Mouse (Mus musculus) liver, embryonic 16.5 days (tissue): ENCODE results near the gene Shbg. TPM values are rescaled to one million over a fixed set of nuclear protein-coding genes. Genes with fewer than 3 reads are reported as not detected.

Source experiments
- ATAC-seq: fragments of 200-750 bp; cut with Nextera tagmentation; 2 replicates; pipeline ENCODE4 v1.8.0; 2017; ENCODE audit warnings: low read depth, mild to moderate bottlenecking, moderate number of reproducible peaks, moderate library complexity
- H3K27ac ChIP-seq: fragments of 300-500 bp; sonication (generic); 2 replicates; pipeline ENCODE4 v1.5.1; 2014; ENCODE audit warnings: mild to moderate bottlenecking, low read length
- H3K27me3 ChIP-seq: fragments of 300-500 bp; sonication (generic); 2 replicates; pipeline ENCODE4 v1.6.1; 2014; ENCODE audit warnings: low read depth, low read length, mixed read lengths; ENCODE audit not compliant: control insufficient read depth, insufficient read depth
- H3K36me3 ChIP-seq: fragments of 300-500 bp; sonication (generic); 2 replicates; pipeline ENCODE4 v1.6.1; 2014; ENCODE audit warnings: mild to moderate bottlenecking; ENCODE audit not compliant: control insufficient read depth, insufficient read depth
- H3K4me1 ChIP-seq: fragments of 300-500 bp; sonication (generic); 2 replicates; pipeline ENCODE4 v1.6.1; 2014; ENCODE audit warnings: low read depth, low read length, mixed read lengths; ENCODE audit not compliant: control insufficient read depth
- H3K4me2 ChIP-seq: fragments of 300-500 bp; sonication (generic); 2 replicates; pipeline ENCODE4 v1.6.1; 2014; ENCODE audit warnings: low read depth, low read length, mixed read lengths
- H3K4me3 ChIP-seq: fragments of 300-500 bp; sonication (generic); 2 replicates; pipeline ENCODE4 v1.5.1; 2014; ENCODE audit warnings: low read depth, mild to moderate bottlenecking, low read length
- H3K9ac ChIP-seq: fragments of 300-500 bp; sonication (generic); 2 replicates; pipeline ENCODE4 v1.6.1; 2014; ENCODE audit warnings: low read depth, low read length
- H3K9me3 ChIP-seq: fragments of 300-500 bp; sonication (generic); replicated peaks from 2 replicates; pipeline ENCODE4 v1.6.1; 2016; ENCODE audit warnings: low read length; ENCODE audit not compliant: control insufficient read depth
- WGBS: fragments of 180-500 bp; shearing (Covaris S2); extraction: QIAGEN DNeasy Blood & Tissue Kit; methylation state at CpG from one replicate; pipeline ENCODE4 v1.1.7; 2014; ENCODE audit not compliant: insufficient replicate concordance; 5-methylcytosine and 5-hydroxymethylcytosine counted together
- polyA plus RNA-seq: library from polyadenylated mRNA; unstranded; fragments of >200 nt; fragmentation: Nextera tagmentation; extraction: Ambion mirVana; gene quantifications from 2 replicates; pipeline ENCODE4 v1.2.1, GENCODE M21; 2015

Gene Shbg
- polyA plus RNA-seq, 1 experiment from 2014 or later = 27.9 TPM

GRCm38 (mm10) chr11:69584937-69585336, 32.8 kb downstream of the Shbg start:
- Histone ChIP-seq H3K9me3 (no peaks in the 10 kb centered on the region), H3K27ac (peak overlapping the region; percentile 91), H3K27me3 (no peaks in the 10 kb centered on the region), H3K4me2 (peak overlapping the region; percentile 61), H3K36me3 (peaks cover 22% of the 10 kb centered on the region), H3K4me3 (no peak overlapping the region), H3K4me1 (peaks cover 62% of the 10 kb centered on the region), H3K9ac (no peak overlapping the region)
- ATAC-seq = no peak
- 79% methylated on average over 13 of the region's 13 CpGs for WGBS

DNA sequence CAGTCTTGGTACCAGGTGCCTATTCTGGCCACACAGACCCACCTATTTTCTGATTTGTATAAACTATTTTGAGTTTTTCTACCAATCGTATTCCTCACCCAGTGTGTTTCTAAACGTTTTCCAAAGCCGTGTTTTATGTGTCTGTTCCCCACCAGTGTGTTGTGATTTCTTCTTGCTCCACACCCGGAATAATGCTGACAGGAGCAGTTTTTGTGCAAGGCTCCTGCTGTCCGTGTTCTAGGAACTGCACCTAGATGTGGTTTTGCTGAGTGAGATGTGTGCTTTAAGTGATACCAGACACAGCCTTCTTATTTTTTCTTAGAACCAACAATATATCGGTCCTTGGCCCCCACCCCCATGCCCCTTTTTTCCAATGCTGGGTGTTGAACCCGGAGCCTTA, 33.7 kb downstream of the Shbg start:
- ATAC-seq = no peak
- Histone ChIP-seq H3K4me3 (no peak overlapping the region), H3K4me1 (peaks cover 53% of the 10 kb centered on the region), H3K27me3 (no peaks in the 10 kb centered on the region), H3K9ac (no peak overlapping the region), H3K4me2 (no peak overlapping the region), H3K36me3 (peaks cover 14% of the 10 kb centered on the region), H3K9me3 (no peaks in the 10 kb centered on the region), H3K27ac (peak overlapping the region; percentile 54; the same call in 1 of the 2 replicates)
- 66% methylated on average over 7 of the region's 7 CpGs for WGBS

DNA sequence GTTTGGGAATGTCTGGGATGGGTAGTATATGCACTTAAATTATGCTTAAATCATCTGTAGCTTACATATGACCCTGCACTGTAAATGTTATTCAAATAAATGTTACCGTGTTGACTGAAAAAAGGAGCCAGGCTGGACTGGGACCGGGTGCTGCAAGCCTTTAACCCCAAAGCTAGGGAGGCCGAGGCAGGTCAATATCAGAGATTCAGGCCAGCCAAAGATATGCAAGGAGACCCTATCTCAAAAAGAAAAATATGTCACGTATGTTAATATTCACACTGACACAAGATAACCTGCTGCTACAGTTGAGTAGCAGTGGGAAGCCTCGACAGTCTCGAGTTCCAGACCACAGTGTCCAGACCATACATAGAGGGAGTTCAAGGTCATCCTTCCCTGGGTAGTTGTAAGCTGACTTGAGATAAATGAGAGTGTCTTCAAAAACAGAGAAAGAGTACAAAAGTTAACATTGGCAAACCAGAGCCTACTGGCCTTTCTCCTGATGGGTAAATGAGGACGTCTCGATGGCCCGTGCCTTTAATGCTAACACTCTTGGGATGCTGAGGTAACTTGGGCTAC, 35.4 kb downstream of the Shbg start:
- H3K27me3 ChIP-seq = no peaks in the 10 kb centered on the region
- ATAC-seq = no peak
- H3K9me3 ChIP-seq = no peaks in the 10 kb centered on the region
- peak overlapping the region; percentile 88 for H3K4me3 ChIP-seq
- peak overlapping the region; percentile 92 for H3K4me2 ChIP-seq
- H3K36me3 ChIP-seq = no peaks in the 10 kb centered on the region; the same call in 1 of the 2 replicates
- 45% methylated on average over 9 of the region's 9 CpGs for WGBS
- peak overlapping the region; percentile 97 for H3K27ac ChIP-seq
- peaks cover 58% of the 10 kb centered on the region for H3K4me1 ChIP-seq
- H3K9ac ChIP-seq = peak overlapping the region; percentile 82

DNA sequence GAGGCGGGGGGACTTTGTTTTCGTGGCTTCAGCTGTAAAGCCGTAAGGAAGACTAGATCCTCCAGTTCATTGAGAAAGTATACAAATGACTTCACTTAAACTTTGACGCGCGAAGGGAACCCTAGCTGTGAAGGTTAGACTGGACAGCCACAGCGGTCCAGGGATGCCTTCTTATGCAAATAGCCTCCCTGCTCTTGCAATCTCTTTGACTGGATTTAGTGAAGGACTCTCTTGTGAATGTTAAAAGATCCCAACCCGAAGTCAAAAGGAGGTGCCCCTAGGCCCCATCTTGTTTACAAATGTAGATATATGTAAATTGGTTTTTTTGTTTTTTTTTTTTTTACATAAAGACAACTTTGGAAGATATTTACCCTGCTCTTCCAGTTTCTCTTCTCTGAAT, 35.9 kb downstream of the Shbg start:
- Histone ChIP-seq H3K36me3 (no peaks in the 10 kb centered on the region), H3K9ac (peak overlapping the region; percentile 82), H3K4me1 (peaks cover 58% of the 10 kb centered on the region), H3K27me3 (no peaks in the 10 kb centered on the region), H3K9me3 (no peaks in the 10 kb centered on the region), H3K27ac (peak overlapping the region; percentile 97), H3K4me3 (peak overlapping the region; percentile 88), H3K4me2 (peak overlapping the region; percentile 92)
- WGBS = under 1% methylated on average over 8 of the region's 8 CpGs
- no peak for ATAC-seq

- H3K4me2 ChIP-seq = peak overlapping the region; percentile 92
- H3K4me3 ChIP-seq = peak overlapping the region; percentile 88
- WGBS = 0% methylated on average over 36 of the region's 36 CpGs
- H3K27me3 ChIP-seq = no peaks in the 10 kb centered on the region
- peak; percentile 84 for ATAC-seq
- peak overlapping the region; percentile 97 for H3K27ac ChIP-seq
- H3K4me1 ChIP-seq = peaks cover 57% of the 10 kb centered on the region
- no peaks in the 10 kb centered on the region for H3K9me3 ChIP-seq
- H3K36me3 ChIP-seq = no peaks in the 10 kb centered on the region
- peak overlapping the region; percentile 82 for H3K9ac ChIP-seq
Observed at GRCm38 (mm10) chr11:69581147-69581688, 36.5 kb downstream of the Shbg start.

- H3K36me3 ChIP-seq = no peaks in the 10 kb centered on the region
- peak overlapping the region; percentile 88 for H3K4me3 ChIP-seq
- H3K4me2 ChIP-seq = peak overlapping the region; percentile 92
- under 1% methylated on average over 25 of the region's 25 CpGs for WGBS
- peak overlapping the region; percentile 97 for H3K27ac ChIP-seq
- H3K4me1 ChIP-seq = peaks cover 56% of the 10 kb centered on the region
- H3K27me3 ChIP-seq = no peaks in the 10 kb centered on the region
- ATAC-seq = no peak
- no peaks in the 10 kb centered on the region for H3K9me3 ChIP-seq
- peak overlapping the region; percentile 82 for H3K9ac ChIP-seq
Observed at GRCm38 (mm10) chr11:69580572-69581146, 37.0 kb downstream of the Shbg start.

DNA sequence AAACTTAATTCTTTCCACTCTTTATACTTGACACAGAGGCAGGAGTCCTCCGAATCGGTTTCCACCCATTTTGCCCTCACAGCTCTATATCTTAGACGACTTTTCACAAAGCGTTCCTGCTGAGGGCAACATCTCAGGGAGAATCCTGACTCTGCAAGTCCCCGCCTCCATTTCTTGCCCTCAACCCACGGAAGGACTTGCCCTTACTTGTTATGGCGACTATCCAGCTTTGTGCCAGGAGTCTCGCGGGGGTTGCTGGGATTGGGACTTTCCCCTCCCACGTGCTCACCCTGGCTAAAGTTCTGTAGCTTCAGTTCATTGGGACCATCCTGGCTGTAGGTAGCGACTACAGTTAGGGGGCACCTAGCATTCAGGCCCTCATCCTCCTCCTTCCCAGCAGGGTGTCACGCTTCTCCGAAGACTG, 37.6 kb downstream of the Shbg start, which contains the start of the genes Wrap53 and Trp53:
Gene Wrap53 (minus strand): TSS at position 165 of the 424 bp plus-strand sequence.
Gene Trp53 (plus strand): TSS at position 269 of the 424 bp plus-strand sequence.
- Histone ChIP-seq H3K27ac (peak within 1 kb of the TSS; percentile 97), H3K4me1 (peaks cover 50% of the 10 kb centered on the region), H3K4me3 (peak within 1 kb of the TSS; percentile 88), H3K9ac (peak within 1 kb of the TSS; percentile 84), H3K27me3 (no peaks in the 10 kb centered on the region), H3K9me3 (no peaks in the 10 kb centered on the region), H3K4me2 (peak within 1 kb of the TSS; percentile 92), H3K36me3 (no peaks in the 10 kb centered on the region)
- ATAC-seq = peak; percentile 52
- WGBS = under 1% methylated on average over 13 of the region's 13 CpGs

DNA sequence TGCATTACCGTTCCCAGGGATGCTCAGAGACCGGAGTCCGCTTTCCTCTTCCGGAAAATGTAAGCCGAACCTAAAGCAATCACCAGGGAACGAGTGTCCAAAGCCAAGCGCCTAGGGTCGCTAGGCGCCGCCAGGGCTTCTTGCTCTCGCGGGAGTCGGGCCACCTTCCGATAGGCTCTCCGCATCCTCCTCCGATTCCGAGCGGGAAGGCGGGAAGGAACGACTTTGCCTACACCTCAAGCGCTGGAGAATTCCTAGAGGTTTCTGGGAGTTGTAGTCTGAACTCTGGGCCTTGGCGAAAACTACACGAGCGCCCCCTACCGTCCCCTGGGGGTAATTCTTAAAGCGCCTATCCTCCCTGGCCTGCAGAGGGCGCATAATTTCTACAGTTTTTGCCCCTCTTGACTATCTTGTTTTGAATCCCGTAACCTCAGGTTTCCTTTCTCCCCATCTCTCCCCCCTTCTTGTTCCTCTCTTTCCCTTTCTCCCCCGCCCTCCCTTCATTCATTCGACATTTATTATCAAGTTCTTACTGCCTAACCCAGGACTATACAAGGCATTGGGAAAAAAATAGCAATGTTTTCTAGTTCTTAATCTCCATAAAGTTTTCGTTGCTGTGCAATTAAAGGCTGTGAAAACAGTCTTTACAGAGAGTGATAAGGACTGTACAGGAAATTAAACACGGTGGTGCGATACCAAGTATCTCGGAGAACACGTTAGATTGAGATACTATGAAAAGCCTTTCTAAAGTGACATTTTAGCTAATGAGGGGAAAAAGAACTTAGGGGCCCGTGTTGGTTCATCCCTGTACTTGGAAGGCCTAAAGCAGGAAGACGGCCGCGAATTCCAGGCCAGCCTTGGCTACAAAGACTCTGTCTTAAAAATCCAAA, 38.3 kb downstream of the Shbg start:
- WGBS = under 1% methylated on average over 39 of the region's 39 CpGs
- Histone ChIP-seq H3K27me3 (no peaks in the 10 kb centered on the region), H3K4me2 (peak overlapping the region; percentile 92), H3K9me3 (no peaks in the 10 kb centered on the region), H3K4me1 (peaks cover 43% of the 10 kb centered on the region), H3K27ac (peak overlapping the region; percentile 97), H3K36me3 (no peaks in the 10 kb centered on the region), H3K9ac (peak overlapping the region; percentile 84), H3K4me3 (peak overlapping the region; percentile 88)
- ATAC-seq = peak; percentile 80
